Mouse (Mus musculus): Measurements from ENCODE around the gene Tex13c2.

GRCm38 (mm10) chrX:42540756-42541053, 51.2 kb downstream of the Tex13c2 start:
- TF ChIP-seq CTCF (IDR thresholded peaks at IDR 0.05; ENCODE audit: low read depth, low read length) = no peak
- no peak for TF ChIP-seq POLR2A (IDR thresholded peaks at IDR 0.05; ENCODE audit: borderline replicate concordance, low read depth, low read length)

All from bone marrow macrophage, adult 2 months (primary cell).